Mouse (Mus musculus): ENCODE measurements around the gene Adipor2. TPM values are rescaled to one million over a fixed set of nuclear protein-coding genes. Genes with fewer than 3 reads are reported as not detected.

Gene Adipor2
- polyA plus RNA-seq, 1 experiment from 2014 or later = 25.2 TPM

DNA sequence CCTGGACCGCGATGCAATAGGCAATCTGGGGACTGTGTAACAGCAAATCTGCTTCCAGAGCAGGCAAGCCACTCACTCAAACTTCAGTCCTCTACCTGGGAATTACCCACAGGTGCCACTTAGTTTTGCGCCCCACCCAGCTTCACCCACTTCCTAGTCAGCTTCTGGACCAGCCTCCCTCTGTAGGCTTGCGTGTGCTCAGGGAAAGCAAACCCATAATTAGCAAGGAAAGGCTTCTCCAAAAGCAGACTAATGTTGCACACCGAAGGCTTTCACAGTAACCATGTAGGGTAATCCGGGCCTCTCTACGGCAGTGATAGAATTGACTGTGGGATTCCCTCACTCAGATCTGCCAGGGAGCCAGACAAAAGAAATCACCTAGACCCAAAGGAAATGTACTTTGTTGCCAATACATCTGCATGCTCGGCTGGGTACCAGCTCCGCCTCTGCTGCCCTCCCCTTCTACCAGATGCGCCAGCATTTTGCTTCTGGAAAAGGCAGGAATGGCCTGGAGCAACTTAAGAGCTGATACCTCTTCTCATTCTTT lies 109.6 kb downstream of the Adipor2 start:
- Histone ChIP-seq H3K4me2 (no peak overlapping the region), H3K9me3 (no peaks in the 10 kb centered on the region), H3K27ac (replicated peaks) (no peak overlapping the region), H3K4me3 (no peak overlapping the region), H3K9ac (no peak overlapping the region), H3K36me3 (no peaks in the 10 kb centered on the region), H3K27me3 (replicated peaks) (peaks cover 34% of the 10 kb centered on the region), H3K4me1 (0 out of 2 replicates have a peak, but pooled peaks cover 2% of the 10 kb centered on the region)
- WGBS = 61% methylated on average over 10 of the region's 10 CpGs
- ATAC-seq (ENCODE audit: extremely low read depth, insufficient number of reproducible peaks, low FRiP score, low TSS enrichment) = no peak

- peaks cover 15% of the 10 kb centered on the region for H3K27me3 ChIP-seq (replicated peaks)
Measured at GRCm38 (mm10) chr6:119303331-119303730, 114.2 kb downstream of the Adipor2 start.

More at GRCm38 (mm10) chr6:119303331-119303730, 114.2 kb downstream of the Adipor2 start:
- H3K27ac ChIP-seq (replicated peaks) = no peak overlapping the region
- no peak overlapping the region for H3K4me2 ChIP-seq
- no peaks in the 10 kb centered on the region for H3K4me1 ChIP-seq
- H3K4me3 ChIP-seq = no peak overlapping the region
- 82% methylated on average over 6 of the region's 6 CpGs for WGBS
- no peak overlapping the region for H3K9ac ChIP-seq
- no peaks in the 10 kb centered on the region for H3K36me3 ChIP-seq
- no peak for ATAC-seq (ENCODE audit: extremely low read depth, insufficient number of reproducible peaks, low FRiP score, low TSS enrichment)
- H3K9me3 ChIP-seq = no peaks in the 10 kb centered on the region

Other genes starting within 250 kb of the Adipor2 start
- gene Dcp1b, start 242.5 kb downstream of the Adipor2 start, polyA plus RNA-seq (2015; fragmentation: Nextera tagmentation; extraction: Ambion mirVana) = 6.0 and 6.3 TPM in 2 replicates
- gene Cacna1c, start 221.3 kb downstream of the Adipor2 start, polyA plus RNA-seq (2015; fragmentation: Nextera tagmentation; extraction: Ambion mirVana) = 41.8 and 43.3 TPM in 2 replicates
- not detected in 2 replicates for gene Cacna2d4, start 181.2 kb downstream of the Adipor2 start, polyA plus RNA-seq (2015; fragmentation: Nextera tagmentation; extraction: Ambion mirVana)
- gene Lrtm2, start 86.9 kb downstream of the Adipor2 start, polyA plus RNA-seq (2015; fragmentation: Nextera tagmentation; extraction: Ambion mirVana) = 0.13 and 0.17 TPM in 2 replicates
- gene Fbxl14, start 62.0 kb upstream of the Adipor2 start, polyA plus RNA-seq (2015; fragmentation: Nextera tagmentation; extraction: Ambion mirVana) = 2.8 and 3.0 TPM in 2 replicates
- gene Wnt5b, start 126.6 kb upstream of the Adipor2 start, polyA plus RNA-seq (2015; fragmentation: Nextera tagmentation; extraction: Ambion mirVana) = 6.3 and 8.2 TPM in 2 replicates

All from heart, embryonic 13.5 days (tissue).